Mouse (Mus musculus) limb, embryonic 14.5 days (tissue): ENCODE results near the gene Pcx. TPM values are rescaled to one million over a fixed set of nuclear protein-coding genes. Genes with fewer than 3 reads are reported as not detected.

Experiments
- ATAC-seq: fragments of 200-750 bp; cut with Nextera tagmentation; 2 replicates; pipeline ENCODE4 v1.8.0; 2017; ENCODE audit warnings: low read depth, moderate number of reproducible peaks, moderate TSS enrichment; ENCODE audit not compliant: low FRiP score
- DNase-seq: peaks from one replicate; pipeline ENCODE4 v3.0.0-alpha.2; 2015; ENCODE audit warnings: low spot score
- H3K27ac ChIP-seq: fragments of 300-500 bp; sonication (generic); replicated peaks from 2 replicates; pipeline ENCODE4 v1.5.1; 2014; ENCODE audit warnings: low read depth, mild to moderate bottlenecking, low read length, moderate library complexity, mixed read lengths
- H3K27me3 ChIP-seq: fragments of 300-500 bp; sonication (generic); 2 replicates; pipeline ENCODE4 v1.6.1; 2014; ENCODE audit warnings: low read length, mixed read lengths; ENCODE audit not compliant: control insufficient read depth, insufficient read depth
- H3K36me3 ChIP-seq: fragments of 300-500 bp; sonication (generic); 2 replicates; pipeline ENCODE4 v1.6.1; 2014; ENCODE audit warnings: mild to moderate bottlenecking, low read length, moderate library complexity, mixed read lengths; ENCODE audit not compliant: control insufficient read depth, insufficient read depth
- H3K4me1 ChIP-seq: fragments of 300-500 bp; sonication (generic); 2 replicates; pipeline ENCODE4 v1.6.1; 2014; ENCODE audit warnings: antibody characterized with exemption, low read length, mixed read lengths; ENCODE audit not compliant: control insufficient read depth, insufficient read depth
- H3K4me2 ChIP-seq: fragments of 300-500 bp; sonication (generic); replicated peaks from 2 replicates; pipeline ENCODE4 v1.6.1; 2014; ENCODE audit warnings: low read depth, mild to moderate bottlenecking, low read length, moderate library complexity; ENCODE audit not compliant: severe bottlenecking
- H3K4me3 ChIP-seq: fragments of 300-500 bp; sonication (generic); replicated peaks from 2 replicates; pipeline ENCODE4 v1.5.1; 2014; ENCODE audit warnings: low read length
- H3K9ac ChIP-seq: fragments of 300-500 bp; sonication (generic); 2 replicates; pipeline ENCODE4 v1.6.1; 2014; ENCODE audit warnings: mild to moderate bottlenecking, low read depth, low read length, moderate library complexity; ENCODE audit not compliant: severe bottlenecking
- H3K9me3 ChIP-seq: fragments of 300-500 bp; sonication (generic); 2 replicates; pipeline ENCODE4 v1.6.1; 2016; ENCODE audit warnings: low read length; ENCODE audit not compliant: control insufficient read depth
- POLR2A ChIP-seq: fragments of 200-500 bp; IDR thresholded peaks from 2 replicates; pipeline ENCODE4 v1.8.0; 2012; ENCODE audit warnings: inconsistent platforms, mild to moderate bottlenecking, moderate library complexity, borderline replicate concordance; ENCODE audit not compliant: insufficient read depth, insufficient read length; ENCODE audit errors: extremely low read depth
- WGBS: fragments of 180-500 bp; shearing (Covaris S2); extraction: QIAGEN DNeasy Blood & Tissue Kit; methylation state at CpG from one replicate; pipeline ENCODE4 v1.1.7; 2014; 5-methylcytosine and 5-hydroxymethylcytosine counted together
- polyA plus RNA-seq, 2 experiments: library from polyadenylated mRNA; depleted of rRNA in 1 of 2; stranded (reverse) in 1 of 2; unstranded in 1 of 2; fragments of >200 nt; fragmentation: Nextera tagmentation in 1 of 2; extraction: Ambion mirVana in 1 of 2; gene quantifications; 2 replicates each; pipeline versions ENCODE4 v1.2.1 to v1.2.3; 2012 to 2014

Pcx gene
- polyA plus RNA-seq, 2 experiments: 11.8 to 14.8 TPM

- Histone ChIP-seq H3K9ac (no peak overlapping the region), H3K4me1 (peaks cover 19% of the 10 kb centered on the region), H3K4me3 (no peak overlapping the region), H3K9me3 (no peaks in the 10 kb centered on the region), H3K4me2 (no peak overlapping the region), H3K27ac (no peak overlapping the region), H3K36me3 (peaks cover 39% of the 10 kb centered on the region), H3K27me3 (no peaks in the 10 kb centered on the region)
- 89% methylated on average over 5 of the region's 5 CpGs for WGBS
- ATAC-seq (no peak), DNase-seq (no peak)
- no peak for TF ChIP-seq POLR2A
Measured at GRCm38 (mm10) chr19:4622780-4623179, 112.5 kb downstream of the Pcx start.

- DNase-seq (no peak), ATAC-seq (no peak)
- Histone ChIP-seq H3K4me1 (peaks cover 19% of the 10 kb centered on the region), H3K27me3 (no peaks in the 10 kb centered on the region), H3K9me3 (no peaks in the 10 kb centered on the region), H3K9ac (no peak overlapping the region), H3K36me3 (peaks cover 39% of the 10 kb centered on the region), H3K4me3 (no peak overlapping the region), H3K27ac (no peak overlapping the region), H3K4me2 (no peak overlapping the region)
- WGBS: 92% methylated on average over 9 of the region's 9 CpGs
- TF ChIP-seq POLR2A: no peak
Measured at GRCm38 (mm10) chr19:4623419-4623818, 113.1 kb downstream of the Pcx start.

- Histone ChIP-seq H3K9ac (0 out of 2 replicates have a peak overlapping the region, but pooled peaks have one; percentile 4), H3K36me3 (peaks cover 39% of the 10 kb centered on the region), H3K4me2 (no peak overlapping the region), H3K4me1 (peaks cover 19% of the 10 kb centered on the region), H3K27ac (no peak overlapping the region), H3K9me3 (no peaks in the 10 kb centered on the region), H3K4me3 (no peak overlapping the region), H3K27me3 (no peaks in the 10 kb centered on the region)
- 91% methylated on average over 12 of the region's 12 CpGs for WGBS
- ATAC-seq (no peak), DNase-seq (no peak)
- no peak for TF ChIP-seq POLR2A
Measured at GRCm38 (mm10) chr19:4624006-4624405, 113.7 kb downstream of the Pcx start.

GRCm38 (mm10) chr19:4624406-4625178 is 114.3 kb downstream of the Pcx start:
- H3K4me2 ChIP-seq: peak overlapping the region; percentile 78

GRCm38 (mm10) chr19:4625179-4625828 is 115.0 kb downstream of the Pcx start, which contains the start of gene Rce1:
Rce1 (minus strand) TSS chr19:4625641.
- peak; percentile 92 for DNase-seq
- Histone ChIP-seq H3K4me3 (peak within 1 kb of the TSS; percentile 90), H3K27me3 (no peaks in the 10 kb centered on the region), H3K4me2 (peak within 1 kb of the TSS; percentile 78), H3K9ac (peak within 1 kb of the TSS; percentile 92), H3K36me3 (peaks cover 36% of the 10 kb centered on the region), H3K4me1 (peaks cover 19% of the 10 kb centered on the region), H3K27ac (peak within 1 kb of the TSS; percentile 91), H3K9me3 (no peaks in the 10 kb centered on the region)
- WGBS: 2% methylated on average over 47 of the region's 64 CpGs
- peak; percentile 75; the same call in 1 of the 2 replicates for TF ChIP-seq POLR2A
- ATAC-seq: peak; percentile 95

More at GRCm38 (mm10) chr19:4624406-4625178, 114.3 kb downstream of the Pcx start:
- Histone ChIP-seq H3K36me3 (peaks cover 39% of the 10 kb centered on the region), H3K4me3 (peak overlapping the region; percentile 90), H3K27me3 (no peaks in the 10 kb centered on the region), H3K9me3 (no peaks in the 10 kb centered on the region), H3K9ac (peak overlapping the region; percentile 92), H3K4me1 (peaks cover 19% of the 10 kb centered on the region), H3K27ac (peak overlapping the region; percentile 91; the same call in 1 of the 2 replicates)
- TF ChIP-seq POLR2A: no peak
- 22% methylated on average over 4 of the region's 4 CpGs for WGBS
- ATAC-seq (no peak), DNase-seq (no peak)
